Mouse (Mus musculus) intestine, embryonic 14.5 days (tissue): ENCODE measurements around the gene Vps53. TPM values are rescaled to one million over a fixed set of nuclear protein-coding genes. Genes with fewer than 3 reads are reported as not detected.

Experiments
- ATAC-seq: fragments of 200-750 bp; cut with Nextera tagmentation; replicated peaks from 2 replicates; pipeline ENCODE4 v1.8.0; 2017; ENCODE audit warnings: low read depth, moderate number of reproducible peaks, moderate TSS enrichment, moderate library complexity; ENCODE audit not compliant: low FRiP score, low TSS enrichment
- DNase-seq: peaks from one replicate; pipeline ENCODE4 v3.0.0-alpha.2; 2018; ENCODE audit warnings: low spot score
- H3K27ac ChIP-seq: fragments of 300-500 bp; sonication (generic); 2 replicates; pipeline ENCODE4 v1.5.1; 2014; ENCODE audit warnings: low read depth, mild to moderate bottlenecking, control low read depth
- H3K27me3 ChIP-seq: fragments of 300-500 bp; sonication (generic); replicated peaks from 2 replicates; pipeline ENCODE4 v1.6.1; 2014; ENCODE audit warnings: low read length, control low read depth; ENCODE audit not compliant: control insufficient read depth, insufficient read depth
- H3K36me3 ChIP-seq: fragments of 300-500 bp; sonication (generic); 2 replicates; pipeline ENCODE4 v1.6.1; 2014; ENCODE audit warnings: low read length, control low read depth; ENCODE audit not compliant: control insufficient read depth, insufficient read depth
- H3K4me1 ChIP-seq: fragments of 300-500 bp; sonication (generic); replicated peaks from 2 replicates; pipeline ENCODE4 v1.6.1; 2014; ENCODE audit warnings: low read length, control low read depth, mixed read lengths; ENCODE audit not compliant: control insufficient read depth, insufficient read depth
- H3K4me2 ChIP-seq: fragments of 300-500 bp; sonication (generic); 2 replicates; pipeline ENCODE4 v1.6.1; 2014; ENCODE audit warnings: low read length
- H3K4me3 ChIP-seq: fragments of 300-500 bp; sonication (generic); 2 replicates; pipeline ENCODE4 v1.5.1; 2014; ENCODE audit warnings: low read depth, low read length, control low read depth, mixed read lengths
- H3K9ac ChIP-seq: fragments of 300-500 bp; sonication (generic); 2 replicates; pipeline ENCODE4 v1.6.1; 2014; ENCODE audit warnings: mild to moderate bottlenecking, low read length
- H3K9me3 ChIP-seq: fragments of 300-500 bp; sonication (generic); 2 replicates; pipeline ENCODE4 v1.6.1; 2016; ENCODE audit warnings: low read length, control low read depth; ENCODE audit not compliant: control insufficient read depth
- WGBS: fragments of 180-500 bp; shearing (Covaris S2); extraction: QIAGEN DNeasy Blood & Tissue Kit; methylation state at CpG from one replicate; pipeline ENCODE4 v1.1.7; 2014; 5-methylcytosine and 5-hydroxymethylcytosine counted together
- polyA plus RNA-seq: library from polyadenylated mRNA; unstranded; fragments of >200 nt; fragmentation: Nextera tagmentation; extraction: Ambion mirVana; gene quantifications from 2 replicates; pipeline ENCODE4 v1.2.1, GENCODE M21; 2014

The Vps53 gene
- polyA plus RNA-seq, 1 experiment from 2014 or later = 42.5 TPM

DNA sequence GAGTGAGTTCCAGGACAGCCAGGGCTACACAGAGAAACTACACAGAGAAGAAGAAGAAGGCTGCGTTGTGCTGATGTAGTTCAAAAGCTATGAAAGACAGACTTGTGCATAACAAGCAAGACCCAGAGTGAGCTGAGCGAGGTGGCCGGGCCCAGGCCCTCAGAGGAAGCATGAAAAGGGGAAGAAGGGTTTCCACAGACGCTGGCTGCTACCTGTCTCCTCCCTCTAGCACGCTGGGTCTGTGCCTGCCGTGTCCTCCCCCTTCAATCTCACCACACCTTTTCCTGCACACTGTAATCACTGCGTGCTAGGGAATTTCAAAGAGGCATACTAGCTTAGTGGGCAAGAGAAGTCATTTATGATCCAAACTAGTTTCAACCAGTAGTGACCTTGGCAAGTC is 115.0 kb downstream of the Vps53 start:
- ATAC-seq = no peak
- Histone ChIP-seq H3K4me3 (no peak overlapping the region), H3K36me3 (peaks cover 7% of the 10 kb centered on the region; the same call in 1 of the 2 replicates), H3K27me3 (no peaks in the 10 kb centered on the region), H3K9me3 (no peaks in the 10 kb centered on the region), H3K9ac (no peak overlapping the region), H3K4me1 (no peaks in the 10 kb centered on the region; the same call in 1 of the 2 replicates), H3K4me2 (no peak overlapping the region), H3K27ac (no peak overlapping the region)
- DNase-seq = no peak
- WGBS = 88% methylated on average over 7 of the region's 7 CpGs

DNA sequence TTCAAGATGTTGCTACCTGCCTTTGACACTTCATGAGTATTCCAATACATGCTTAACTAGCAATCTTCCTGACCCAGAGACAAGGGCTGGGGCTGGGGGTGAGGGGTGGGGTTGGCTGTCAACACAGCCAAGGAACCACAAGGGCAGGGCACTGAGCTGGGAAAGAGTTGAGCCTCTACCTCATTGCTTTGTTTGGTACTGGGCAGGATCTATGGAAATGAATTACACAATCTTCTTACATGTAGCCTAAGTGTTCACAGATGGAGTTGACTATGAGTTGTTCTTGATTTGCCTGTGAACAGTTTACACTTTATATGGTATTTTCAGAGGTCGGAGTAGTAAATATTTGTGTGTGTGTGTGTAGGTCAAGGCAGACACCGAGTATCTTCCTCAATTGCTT is 118.5 kb downstream of the Vps53 start:
- Histone ChIP-seq H3K27ac (no peak overlapping the region), H3K4me2 (no peak overlapping the region), H3K4me1 (no peaks in the 10 kb centered on the region; the same call in 1 of the 2 replicates), H3K9me3 (no peaks in the 10 kb centered on the region), H3K36me3 (no peaks in the 10 kb centered on the region), H3K4me3 (no peak overlapping the region), H3K9ac (no peak overlapping the region), H3K27me3 (no peaks in the 10 kb centered on the region)
- ATAC-seq = no peak
- WGBS = 87% methylated on average over 2 of the region's 2 CpGs
- DNase-seq = no peak

DNA sequence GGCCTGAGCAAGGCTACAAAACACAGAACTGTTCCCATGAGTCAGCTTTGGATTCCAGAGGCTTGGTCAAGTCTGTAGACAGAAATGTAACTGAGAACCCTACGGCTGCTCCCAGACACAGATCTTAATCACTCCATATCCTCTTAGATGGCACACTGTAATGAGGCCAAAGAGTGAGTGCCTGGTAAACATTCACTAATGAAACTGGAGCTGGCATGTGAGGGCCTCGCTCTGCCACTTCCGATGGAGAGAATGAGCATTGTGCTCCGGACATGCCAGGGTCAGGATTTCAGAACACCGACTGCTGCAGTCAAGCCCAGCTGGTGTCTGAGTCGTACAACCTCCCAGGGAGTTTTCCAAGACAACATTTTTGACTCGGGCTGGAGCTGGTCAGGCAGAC is 119.5 kb downstream of the Vps53 start:
- no peak for DNase-seq
- H3K4me2 ChIP-seq = no peak overlapping the region
- no peaks in the 10 kb centered on the region for H3K36me3 ChIP-seq
- no peak overlapping the region for H3K4me3 ChIP-seq
- no peaks in the 10 kb centered on the region for H3K27me3 ChIP-seq
- 29% methylated on average over 7 of the region's 7 CpGs for WGBS
- no peaks in the 10 kb centered on the region for H3K9me3 ChIP-seq
- no peak overlapping the region for H3K9ac ChIP-seq
- H3K4me1 ChIP-seq = no peaks in the 10 kb centered on the region; the same call in 1 of the 2 replicates
- no peak overlapping the region for H3K27ac ChIP-seq
- no peak for ATAC-seq

DNA sequence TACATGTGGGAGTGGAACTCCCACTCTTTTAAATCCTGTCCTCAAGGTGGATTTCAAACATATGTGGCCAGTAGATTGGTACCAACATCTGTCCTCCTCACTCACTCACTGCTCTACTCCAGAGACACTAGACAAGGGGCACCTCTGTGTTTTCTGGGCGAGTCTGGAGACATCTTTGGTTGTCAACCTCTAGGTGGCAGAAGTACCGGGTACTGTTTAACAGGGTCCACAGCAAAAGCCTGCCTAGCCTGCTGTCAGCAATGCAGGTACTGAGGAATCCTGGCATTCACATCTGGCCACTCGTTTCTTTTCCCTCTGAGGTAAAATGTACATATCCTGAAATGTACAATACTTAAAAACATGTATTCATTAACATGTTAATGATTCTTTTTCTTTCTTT is 123.0 kb downstream of the Vps53 start:
- Histone ChIP-seq H3K4me2 (no peak overlapping the region), H3K36me3 (no peaks in the 10 kb centered on the region), H3K27ac (no peak overlapping the region), H3K4me1 (peaks cover 5% of the 10 kb centered on the region; the same call in 1 of the 2 replicates), H3K9ac (no peak overlapping the region), H3K27me3 (no peaks in the 10 kb centered on the region), H3K9me3 (no peaks in the 10 kb centered on the region), H3K4me3 (no peak overlapping the region)
- ATAC-seq = no peak
- DNase-seq = no peak
- WGBS = 34% methylated on average over 3 of the region's 3 CpGs

DNA sequence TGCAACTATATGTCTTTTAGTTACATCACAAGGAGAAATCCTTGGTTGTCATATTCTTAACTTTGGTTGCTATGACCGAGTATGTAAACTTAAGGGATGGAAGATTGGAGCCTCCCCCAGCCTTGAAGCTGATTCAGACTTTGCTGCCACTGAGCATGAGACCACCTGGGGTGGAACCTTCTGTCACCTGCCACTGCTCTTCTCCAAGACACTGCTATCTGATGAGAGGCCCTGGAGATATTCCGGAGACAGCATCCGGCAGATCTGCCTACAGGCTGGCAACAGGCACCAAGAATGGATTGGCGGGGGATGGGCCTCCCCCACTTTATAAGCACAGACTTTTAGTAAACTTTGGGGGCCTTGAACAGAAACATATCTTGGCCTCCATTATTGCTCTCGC is 127.0 kb downstream of the Vps53 start:
- H3K9ac ChIP-seq = no peak overlapping the region
- peaks cover 5% of the 10 kb centered on the region; the same call in 1 of the 2 replicates for H3K4me1 ChIP-seq
- H3K27me3 ChIP-seq = no peaks in the 10 kb centered on the region
- ATAC-seq (no peak), DNase-seq (no peak)
- H3K4me3 ChIP-seq = no peak overlapping the region
- no peak overlapping the region for H3K4me2 ChIP-seq
- 70% methylated on average over 5 of the region's 5 CpGs for WGBS
- H3K36me3 ChIP-seq = no peaks in the 10 kb centered on the region; the same call in 1 of the 2 replicates
- H3K27ac ChIP-seq = no peak overlapping the region
- no peaks in the 10 kb centered on the region for H3K9me3 ChIP-seq

DNA sequence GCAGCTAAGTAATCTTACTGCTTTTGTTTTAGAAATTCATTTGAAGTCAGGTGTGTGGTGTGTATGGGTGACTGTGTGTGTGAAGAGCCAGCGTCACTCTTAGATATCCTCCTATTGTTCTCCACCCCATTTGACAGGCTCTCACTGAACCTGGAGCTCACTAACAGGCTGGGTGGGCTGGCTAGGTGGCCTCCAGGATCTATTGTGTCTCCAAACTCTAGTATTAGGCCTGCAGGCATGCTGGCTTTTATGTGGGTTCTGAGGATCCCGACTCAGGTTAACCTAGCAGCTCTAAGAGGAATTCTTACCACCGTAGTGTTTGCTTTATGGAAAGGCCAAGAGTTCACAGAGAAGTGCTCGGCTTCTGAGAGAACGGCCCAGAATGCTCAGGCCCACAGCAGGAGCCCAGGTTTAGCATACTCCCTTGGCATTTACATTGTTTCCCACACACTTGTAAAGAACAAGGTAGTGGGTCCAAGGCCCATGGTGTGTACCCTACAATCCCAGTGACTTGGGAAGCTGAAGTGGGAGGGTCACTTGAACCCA is 128.4 kb downstream of the Vps53 start:
- H3K4me1 ChIP-seq = peaks cover 5% of the 10 kb centered on the region; the same call in 1 of the 2 replicates
- no peak for DNase-seq

DNA sequence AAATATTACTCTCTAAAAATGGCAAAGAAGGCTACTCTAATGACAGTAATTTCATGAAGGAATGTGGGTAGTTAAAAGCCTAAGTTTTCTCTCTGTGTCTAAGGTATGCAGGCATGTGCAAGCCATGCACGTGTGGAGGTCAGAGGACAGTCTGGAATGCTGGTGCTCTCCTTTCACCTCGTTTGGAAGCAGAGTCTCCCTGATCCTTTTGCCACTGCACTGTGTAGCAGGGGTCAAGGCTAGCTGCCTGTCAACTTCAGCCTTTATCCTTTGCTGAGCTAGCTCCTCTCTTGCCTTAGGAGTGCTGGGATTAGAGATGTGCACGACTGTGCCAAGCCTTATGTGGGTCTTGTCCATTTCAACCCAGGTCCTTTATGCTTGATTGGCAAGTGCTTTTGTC is 128.9 kb downstream of the Vps53 start:
- Histone ChIP-seq H3K9ac (no peak overlapping the region), H3K4me1 (peaks cover 5% of the 10 kb centered on the region; the same call in 1 of the 2 replicates), H3K27me3 (no peaks in the 10 kb centered on the region), H3K4me2 (no peak overlapping the region), H3K36me3 (peaks cover 6% of the 10 kb centered on the region; the same call in 1 of the 2 replicates), H3K27ac (no peak overlapping the region), H3K4me3 (no peak overlapping the region), H3K9me3 (no peaks in the 10 kb centered on the region)
- 43% methylated on average over 3 of the region's 3 CpGs for WGBS
- ATAC-seq (no peak), DNase-seq (no peak)

More for the DNA sequence above, 128.4 kb downstream of the Vps53 start:
- no peaks in the 10 kb centered on the region for H3K9me3 ChIP-seq
- no peaks in the 10 kb centered on the region for H3K27me3 ChIP-seq
- H3K27ac ChIP-seq = no peak overlapping the region
- H3K4me3 ChIP-seq = no peak overlapping the region
- peaks cover 6% of the 10 kb centered on the region; the same call in 1 of the 2 replicates for H3K36me3 ChIP-seq
- no peak for ATAC-seq
- H3K9ac ChIP-seq = no peak overlapping the region
- no peak overlapping the region for H3K4me2 ChIP-seq
- 37% methylated on average over 5 of the region's 5 CpGs for WGBS

DNA sequence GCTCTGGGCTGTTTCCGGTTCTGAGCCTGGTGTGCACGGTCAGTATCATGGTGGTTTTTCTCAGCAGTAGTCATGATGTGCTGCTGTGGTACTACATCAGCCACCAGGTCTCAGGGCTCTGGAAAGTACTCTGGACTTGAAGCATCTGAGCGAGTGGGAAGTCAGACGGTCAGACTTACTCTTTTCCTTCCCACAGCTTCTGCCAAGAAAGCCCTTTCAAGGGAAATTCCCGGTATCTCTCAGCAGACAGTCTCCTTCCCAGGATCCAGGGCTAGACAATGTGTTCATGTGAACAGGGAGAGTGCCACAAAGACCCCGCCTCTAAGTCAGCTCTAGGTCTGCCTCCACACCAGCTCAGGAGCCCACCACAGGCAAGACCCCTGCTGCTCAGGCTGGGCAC is 134.1 kb downstream of the Vps53 start:
- Histone ChIP-seq H3K4me3 (no peak overlapping the region), H3K9ac (no peak overlapping the region), H3K27ac (no peak overlapping the region), H3K4me2 (no peak overlapping the region), H3K4me1 (peaks cover 5% of the 10 kb centered on the region; the same call in 1 of the 2 replicates), H3K36me3 (peaks cover 10% of the 10 kb centered on the region), H3K27me3 (no peaks in the 10 kb centered on the region), H3K9me3 (no peaks in the 10 kb centered on the region)
- ATAC-seq (no peak), DNase-seq (no peak)
- WGBS = 80% methylated on average over 6 of the region's 6 CpGs

DNA sequence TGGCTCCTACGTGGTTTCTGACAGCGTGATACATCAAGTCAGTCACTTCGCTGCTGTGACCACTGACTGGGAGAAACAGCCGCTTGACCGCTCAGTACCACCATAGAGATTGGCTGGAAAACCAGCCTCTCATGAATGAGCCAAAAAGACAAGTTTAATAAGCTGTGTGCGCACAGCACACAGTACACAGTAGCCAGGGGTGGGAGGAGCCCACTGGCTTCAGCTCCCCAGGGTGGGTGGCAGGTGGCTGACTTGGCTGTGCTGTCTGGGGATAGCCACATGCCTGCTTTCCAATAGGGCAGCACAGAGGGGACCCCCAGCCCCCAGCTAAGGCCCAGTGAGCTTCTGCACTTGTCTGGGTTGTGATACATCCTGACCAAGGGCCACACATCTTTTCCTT is 135.0 kb downstream of the Vps53 start:
- no peaks in the 10 kb centered on the region for H3K27me3 ChIP-seq
- WGBS = 63% methylated on average over 6 of the region's 6 CpGs
- no peak overlapping the region for H3K9ac ChIP-seq
- peaks cover 5% of the 10 kb centered on the region; the same call in 1 of the 2 replicates for H3K4me1 ChIP-seq
- H3K27ac ChIP-seq = no peak overlapping the region
- H3K4me3 ChIP-seq = no peak overlapping the region
- DNase-seq = no peak
- H3K9me3 ChIP-seq = no peaks in the 10 kb centered on the region
- ATAC-seq = no peak
- H3K4me2 ChIP-seq = no peak overlapping the region
- peaks cover 10% of the 10 kb centered on the region for H3K36me3 ChIP-seq
